Mouse (Mus musculus) ES-E14 (cell line): ENCODE data around the gene Ints11. TPM values are rescaled to one million over a fixed set of nuclear protein-coding genes. Genes with fewer than 3 reads are reported as not detected.
A peak's percentile ranks its signal among the peaks of the same experiment; 100 is the strongest.

Experiments used
- DNase-seq: peaks from one replicate; pipeline ENCODE4 v3.0.0-alpha.2; 2013; ENCODE audit warnings: low read depth, low spot score
- H3K27ac ChIP-seq: 2 replicates; pipeline ENCODE4 v1.5.1; 2012; ENCODE audit warnings: low read depth, mild to moderate bottlenecking, low read length, moderate library complexity, mixed read lengths; ENCODE audit not compliant: poor library complexity, insufficient read depth, severe bottlenecking
- H3K36me3 ChIP-seq: 2 replicates; pipeline ENCODE4 v1.6.1; 2012; ENCODE audit warnings: mild to moderate bottlenecking, low read length, moderate library complexity, mixed read lengths; ENCODE audit not compliant: control insufficient read depth, poor library complexity, insufficient read depth, severe bottlenecking
- H3K4me1 ChIP-seq, 2 experiments: fragments of 150-350 bp in 1 of 2; sonication (generic) in 1 of 2; 2 replicates each; pipeline ENCODE4 v1.6.1; 2012; ENCODE audit warnings: low read length in 2 of 2, mild to moderate bottlenecking in 1 of 2, mixed read lengths in 1 of 2; ENCODE audit not compliant: control insufficient read depth in 2 of 2, insufficient read depth in 2 of 2, poor library complexity in 1 of 2
- H3K4me3 ChIP-seq, 2 experiments: fragments of 150-350 bp in 1 of 2; sonication (generic) in 1 of 2; 2 replicates each; pipeline ENCODE4 v1.5.1; 2012; ENCODE audit warnings: low read length in 2 of 2, low read depth in 1 of 2, mild to moderate bottlenecking in 1 of 2, mixed read lengths in 1 of 2; ENCODE audit not compliant: insufficient read depth in 1 of 2, poor library complexity in 1 of 2, severe bottlenecking in 1 of 2
- H3K9ac ChIP-seq: 2 replicates; pipeline ENCODE4 v1.6.1; 2012; ENCODE audit warnings: low read depth, mild to moderate bottlenecking, low read length, mixed read lengths; ENCODE audit not compliant: poor library complexity, insufficient read depth, severe bottlenecking
- H3K9me3 ChIP-seq: fragments of 150-350 bp; sonication (generic); 2 replicates; pipeline ENCODE4 v1.6.1; 2012; ENCODE audit warnings: low read depth, mild to moderate bottlenecking, low read length; ENCODE audit not compliant: control insufficient read depth, insufficient read depth
- CHD2 ChIP-seq: IDR thresholded peaks from 2 replicates; pipeline ENCODE4 v1.6.1; 2014; ENCODE audit warnings: mild to moderate bottlenecking, low read depth, low read length, inconsistent platforms
- HCFC1 ChIP-seq: IDR thresholded peaks from 2 replicates; pipeline ENCODE4 v1.6.1; 2012; ENCODE audit warnings: low read length, inconsistent platforms, borderline replicate concordance; ENCODE audit not compliant: insufficient read depth
- MAFK ChIP-seq: IDR thresholded peaks from 2 replicates; pipeline ENCODE4 v1.6.1; 2014; ENCODE audit warnings: mild to moderate bottlenecking, low read depth, low read length, inconsistent platforms; ENCODE audit not compliant: insufficient read depth
- ZC3H11A ChIP-seq: IDR thresholded peaks from 2 replicates; pipeline ENCODE4 v1.6.1; 2012; ENCODE audit warnings: low read depth, mild to moderate bottlenecking, inconsistent platforms, low read length, borderline replicate concordance
- ZNF384 ChIP-seq: IDR thresholded peaks from 2 replicates; pipeline ENCODE4 v1.6.1; 2012; ENCODE audit warnings: low read depth, low read length, inconsistent platforms
- in situ Hi-C, 2 experiments: fragments of 600-800 bp; cut with MboI; formaldehyde crosslinking; loops; one replicate each; pipeline ENCODE4 v1.15.1; 2025; ENCODE audit warnings: low sequenced_read_pairs in 2 of 2, inconsistent platforms in 1 of 2; ENCODE audit not compliant: unreplicated experiment in 2 of 2
- total RNA-seq: library from RNA; depleted of rRNA; stranded (reverse); fragments of 300-350 nt; gene quantifications from 2 replicates; pipeline ENCODE4 v1.2.3, GENCODE M21; 2012

The Ints11 gene
- total RNA-seq, 1 experiment = 106 TPM

DNA sequence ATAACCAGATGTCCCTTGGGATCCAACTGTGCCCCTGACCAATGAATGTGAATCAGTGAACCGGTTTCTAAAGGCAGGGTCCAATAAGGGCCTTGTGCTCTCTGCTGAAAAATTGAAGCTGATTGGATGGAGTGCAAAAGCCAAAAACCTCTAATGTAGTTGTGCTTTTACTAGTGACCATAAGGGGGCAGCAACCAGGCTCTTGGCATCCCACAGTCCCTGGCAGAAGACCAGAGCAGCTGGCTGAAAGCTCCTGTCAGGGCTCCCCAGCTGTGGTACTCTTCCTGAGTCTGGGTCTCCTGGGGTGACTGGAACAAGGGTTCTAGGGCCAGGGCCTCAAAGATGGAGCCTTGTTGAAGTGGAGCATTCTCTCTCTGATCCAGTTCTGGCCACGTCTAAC is 35.5 kb upstream of the Ints11 start:
- DNase-seq = no peak
- in situ Hi-C loops = no loop called here

DNA sequence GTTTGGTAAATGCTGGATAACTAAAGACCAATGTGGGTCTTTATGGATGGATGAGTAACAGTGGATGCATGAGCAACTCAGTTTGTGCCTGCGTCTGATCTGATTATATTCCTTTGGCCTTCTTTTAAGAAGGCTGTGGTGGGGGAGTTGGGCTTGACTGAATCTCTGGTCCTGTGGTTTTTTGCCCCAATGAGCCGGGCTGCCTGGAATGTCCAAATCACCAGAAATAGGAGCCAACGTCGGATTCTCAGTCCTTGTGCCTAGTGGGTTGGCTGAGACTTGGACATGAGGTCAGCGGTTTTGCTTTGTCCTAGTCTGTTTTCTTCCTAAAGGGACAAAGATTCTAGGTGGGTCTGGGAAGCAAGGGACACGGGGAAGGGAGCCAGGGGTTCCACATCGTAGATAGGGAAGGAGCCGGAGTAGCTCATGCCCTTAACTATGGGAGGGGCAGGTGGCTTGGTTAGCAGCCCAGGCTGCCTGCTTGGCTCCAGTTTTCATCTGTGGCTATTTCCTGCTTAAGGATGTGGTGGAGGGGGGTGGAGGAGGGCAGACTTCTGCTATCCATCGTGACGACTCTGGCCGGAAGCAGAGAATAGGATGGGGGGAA is 31.8 kb upstream of the Ints11 start:
- H3K27ac ChIP-seq = no peak overlapping the region
- peaks cover 2% of the 10 kb centered on the region; the same call in 1 of the 2 replicates for H3K36me3 ChIP-seq
- no peak overlapping the region for H3K4me3 ChIP-seq
- no peak overlapping the region for H3K9ac ChIP-seq
- DNase-seq = no peak
- TF ChIP-seq CHD2 (no peak), ZNF384 (no peak), ZC3H11A (no peak), HCFC1 (no peak), MAFK (no peak)
- in situ Hi-C loops = no loop called here
- peaks cover 2 to 21% of the 10 kb centered on the region in 2 experiments; a peak in 3 of 4 replicates for H3K4me1 ChIP-seq
- no peaks in the 10 kb centered on the region for H3K9me3 ChIP-seq

More for the DNA sequence above, 35.5 kb upstream of the Ints11 start:
- Histone ChIP-seq H3K4me3 (no peak overlapping the region), H3K36me3 (peaks cover 2% of the 10 kb centered on the region; the same call in 1 of the 2 replicates), H3K9me3 (no peaks in the 10 kb centered on the region), H3K27ac (no peak overlapping the region), H3K9ac (no peak overlapping the region), H3K4me1 (peaks cover under 1 to 6% of the 10 kb centered on the region in 2 experiments; a peak in 2 of 4 replicates)
- TF ChIP-seq ZC3H11A = no peak
- TF ChIP-seq CHD2 = peak; percentile 73

DNA sequence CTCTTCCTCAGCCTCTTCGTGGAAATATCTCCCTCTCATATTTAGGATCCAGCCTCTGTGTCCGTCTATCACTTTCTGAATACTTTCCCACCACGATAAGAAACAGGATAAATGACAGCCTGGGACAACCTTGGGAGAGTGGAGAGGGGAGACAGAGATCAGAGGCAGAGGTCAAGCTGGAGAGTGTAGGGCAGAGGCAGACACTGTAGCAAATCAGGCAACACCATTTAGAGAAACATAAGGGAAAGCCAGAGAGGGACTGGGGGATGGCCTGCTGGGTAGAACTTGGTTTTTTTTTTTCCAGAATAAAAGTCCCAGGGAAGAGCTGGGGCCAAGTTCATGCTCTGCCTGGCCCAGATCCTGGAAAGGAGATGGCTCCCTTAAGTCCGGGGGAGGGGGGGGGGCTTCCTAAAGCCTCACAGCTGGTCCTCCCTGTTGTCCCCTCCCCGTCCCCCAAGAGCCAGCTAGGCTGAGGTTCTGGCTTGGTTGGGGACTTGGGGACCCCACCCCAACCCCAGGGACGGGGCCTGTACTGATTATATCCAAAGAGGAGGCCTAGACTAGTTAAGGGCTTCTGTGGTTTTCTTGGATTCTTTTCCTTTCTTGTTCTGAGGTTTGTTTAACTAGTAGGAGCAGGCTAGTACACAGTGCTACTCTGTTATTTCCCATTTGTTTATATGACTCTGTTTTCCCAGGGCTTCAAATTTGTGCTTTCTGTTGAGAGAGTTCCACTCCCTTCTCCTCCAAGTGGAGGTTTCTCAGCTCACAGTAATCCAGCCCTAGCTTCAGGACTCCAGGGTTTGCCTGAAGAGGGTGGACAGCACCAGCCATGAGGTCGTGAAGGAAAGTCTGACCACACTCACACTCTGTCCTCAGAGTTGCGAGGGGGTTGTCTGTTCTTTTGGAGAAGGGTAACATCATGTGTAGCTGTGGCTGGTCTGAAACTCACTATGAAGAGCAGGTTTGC is 30.9 kb upstream of the Ints11 start:
- H3K9me3 ChIP-seq = no peaks in the 10 kb centered on the region
- in situ Hi-C loops = no loop called here
- H3K9ac ChIP-seq = no peak overlapping the region
- no peak for TF ChIP-seq ZC3H11A
- TF ChIP-seq CHD2 = no peak
- TF ChIP-seq HCFC1 = no peak
- no peak for TF ChIP-seq MAFK
- no peak for TF ChIP-seq ZNF384
- no peaks in the 10 kb centered on the region for H3K36me3 ChIP-seq
- H3K4me3 ChIP-seq = no peak overlapping the region
- H3K4me1 ChIP-seq = peaks cover 2 to 17% of the 10 kb centered on the region in 2 experiments; a peak in 3 of 4 replicates
- no peak for DNase-seq
- H3K27ac ChIP-seq = no peak overlapping the region; the same call in 1 of the 2 replicates

DNA sequence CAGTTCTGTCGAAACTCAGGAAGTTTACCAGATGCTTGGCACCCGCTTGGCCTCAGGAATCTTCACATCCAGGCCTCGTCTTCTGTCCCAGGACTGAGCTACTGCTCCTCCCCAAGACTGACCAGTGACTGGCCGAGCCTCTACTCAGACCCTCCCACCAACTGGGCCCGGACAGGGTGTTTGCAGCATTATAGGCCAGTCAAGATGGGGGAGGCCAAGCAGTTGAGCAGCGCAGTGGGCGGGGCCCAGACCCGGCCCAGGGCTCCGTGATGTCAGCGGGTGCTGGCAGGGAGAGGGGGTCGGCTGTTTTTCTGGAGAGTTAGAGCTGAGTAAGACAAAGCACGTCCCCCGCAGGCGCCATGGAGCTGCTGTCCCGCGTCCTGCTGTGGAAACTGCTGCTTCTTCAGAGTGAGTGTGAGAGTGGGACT is 29.8 kb upstream of the Ints11 start, which contains the start of gene Mxra8:
Mxra8 (plus strand) TSS at position 198 of the 428 bp plus-strand sequence.
- no peaks in the 10 kb centered on the region for H3K9me3 ChIP-seq
- H3K4me3 ChIP-seq = peak within 1 kb of the TSS; percentile 26 to 64; a peak in 3 of 4 replicates
- no peak within 1 kb of the TSS; the same call in 1 of the 2 replicates for H3K27ac ChIP-seq
- no peak within 1 kb of the TSS for H3K9ac ChIP-seq
- H3K36me3 ChIP-seq = no peaks in the 10 kb centered on the region
- in situ Hi-C loops = no loop called here
- DNase-seq = no peak
- peaks cover 2 to 17% of the 10 kb centered on the region in 2 experiments; a peak in 3 of 4 replicates for H3K4me1 ChIP-seq
- no peak for TF ChIP-seq ZNF384
- no peak for TF ChIP-seq MAFK
- no peak for TF ChIP-seq CHD2
- no peak for TF ChIP-seq HCFC1
- no peak for TF ChIP-seq ZC3H11A
